Mouse (Mus musculus) brain, embryonic 14.5 days (tissue): ENCODE data around the gene Lamc3.

Source experiments
- CTCF ChIP-seq: fragments of 200-500 bp; IDR thresholded peaks from 2 replicates; pipeline ENCODE4 v1.5.1; 2012; ENCODE audit warnings: inconsistent platforms, mild to moderate bottlenecking, moderate library complexity, borderline replicate concordance; ENCODE audit not compliant: insufficient read depth, insufficient read length; ENCODE audit errors: extremely low read depth
- POLR2A ChIP-seq: fragments of 200-500 bp; IDR thresholded peaks from 2 replicates; pipeline ENCODE4 v1.6.1; 2012; ENCODE audit warnings: mild to moderate bottlenecking, inconsistent platforms, borderline replicate concordance; ENCODE audit not compliant: poor library complexity, insufficient read depth, insufficient read length, severe bottlenecking; ENCODE audit errors: extremely low read depth

DNA sequence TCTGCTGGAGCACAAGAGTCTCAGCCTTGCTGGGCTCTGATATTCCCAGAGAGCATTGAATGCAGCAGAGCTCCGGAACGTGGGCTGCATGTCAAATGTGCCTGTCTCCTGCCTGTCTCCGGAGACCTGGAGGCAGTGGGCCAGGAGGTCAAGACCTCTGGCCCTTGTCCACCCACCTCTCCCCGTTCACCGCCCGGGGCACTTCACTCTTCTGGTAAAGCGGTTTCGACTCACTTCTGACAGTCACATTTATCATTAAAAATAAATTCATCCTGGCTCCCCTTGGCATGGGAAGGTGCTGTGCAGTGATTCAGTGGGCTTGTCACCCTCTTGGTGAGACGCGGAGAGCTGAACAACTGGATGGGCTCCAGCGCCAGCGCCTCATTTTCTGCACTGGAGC, 37.0 kb upstream of the Lamc3 start:
- TF ChIP-seq CTCF, result no peak
- TF ChIP-seq POLR2A, result no peak
